Mouse (Mus musculus) subcutaneous adipose tissue, adult 2 months (tissue): ENCODE data around the gene Gm13871. TPM values are rescaled to one million over a fixed set of nuclear protein-coding genes. Genes with fewer than 3 reads are reported as not detected.

ENCODE experiments used
- polyA plus RNA-seq: library from polyadenylated mRNA; depleted of rRNA; stranded (reverse); fragments of >200 nt; gene quantifications from 2 replicates; pipeline ENCODE4 v1.2.3, GENCODE M21; 2012; ENCODE audit warnings: low replicate concordance; rRNA removed

The Gm13871 gene
- polyA plus RNA-seq = not detected in 2 replicates

DNA sequence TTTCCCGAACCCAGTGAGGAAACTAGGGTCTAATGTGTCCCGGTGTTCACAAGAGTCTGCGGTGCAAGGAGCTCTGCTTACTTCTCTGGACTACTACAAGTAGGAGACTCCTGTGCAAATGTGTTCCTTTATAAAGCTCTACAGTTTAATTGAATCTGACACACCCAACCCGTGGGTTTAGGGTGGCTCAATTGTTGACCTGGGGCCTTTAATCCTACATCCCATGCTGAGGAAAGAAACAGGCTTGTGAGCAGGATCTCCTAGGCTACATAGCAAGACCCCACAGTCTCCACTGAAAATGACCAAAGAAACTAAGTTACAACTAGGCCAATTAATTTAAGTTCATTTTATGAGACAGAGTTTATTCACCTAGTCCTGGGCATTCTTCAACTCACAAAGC is at the start of gene Gm13871:
Gene Gm13871, minus strand, starts transcription at position 101 of the 400 bp plus-strand sequence.

DNA sequence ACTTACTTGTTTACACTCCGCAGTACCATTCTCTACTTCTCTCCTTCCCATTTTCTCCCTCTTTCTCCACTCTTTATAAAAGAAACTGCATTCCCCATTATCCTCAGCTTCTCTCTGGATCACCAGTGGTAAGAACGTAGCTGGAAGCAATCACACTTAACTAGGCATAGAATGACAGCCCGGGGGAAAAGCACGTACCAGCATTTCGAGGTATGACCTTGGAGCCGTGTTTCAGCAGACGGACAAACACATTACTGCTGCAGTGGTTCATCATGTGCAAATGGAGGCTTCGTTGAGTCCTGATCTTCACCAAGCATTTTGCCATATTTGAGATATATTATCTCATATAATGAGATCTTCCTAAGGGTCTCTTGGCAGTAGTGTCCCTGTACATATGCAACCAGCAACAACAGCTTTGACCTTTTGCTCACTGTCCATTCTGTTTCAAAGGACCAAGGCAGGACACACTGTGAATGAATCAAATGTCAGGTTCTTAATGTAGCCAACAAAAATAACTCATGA is 44.7 kb upstream of the Gm13871 start, which contains the start of gene 2310002L09Rik:
Gene 2310002L09Rik, minus strand, starts transcription at position 472 of the 522 bp plus-strand sequence.

DNA sequence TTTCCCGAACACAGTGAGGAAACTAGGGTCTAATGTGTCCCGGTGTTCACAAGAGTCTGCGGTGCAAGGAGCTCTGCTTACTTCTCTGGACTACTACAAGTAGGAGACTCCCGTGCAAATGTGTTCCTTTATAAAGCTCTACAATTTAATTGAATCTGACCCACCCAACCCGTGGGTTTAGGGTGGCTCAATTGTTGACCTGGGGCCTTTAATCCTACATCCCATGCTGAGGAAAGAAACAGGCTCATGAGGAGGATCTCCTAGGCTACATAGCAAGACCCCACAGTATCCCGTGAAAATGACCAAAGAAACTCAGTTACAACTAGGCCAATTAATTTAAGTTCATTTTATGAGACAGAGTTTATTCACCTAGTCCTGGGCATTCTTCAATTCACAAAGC is 14.9 kb upstream of the Gm13871 start, which contains the start of gene Gm11756:
Gene Gm11756, minus strand, starts transcription at position 101 of the 400 bp plus-strand sequence.

DNA sequence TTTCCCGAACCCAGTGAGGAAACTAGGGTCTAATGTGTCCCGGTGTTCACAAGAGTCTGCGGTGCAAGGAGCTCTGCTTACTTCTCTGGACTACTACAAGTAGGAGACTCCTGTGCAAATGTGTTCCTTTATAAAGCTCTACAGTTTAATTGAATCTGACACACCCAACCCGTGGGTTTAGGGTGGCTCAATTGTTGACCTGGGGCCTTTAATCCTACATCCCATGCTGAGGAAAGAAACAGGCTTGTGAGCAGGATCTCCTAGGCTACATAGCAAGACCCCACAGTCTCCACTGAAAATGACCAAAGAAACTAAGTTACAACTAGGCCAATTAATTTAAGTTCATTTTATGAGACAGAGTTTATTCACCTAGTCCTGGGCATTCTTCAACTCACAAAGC is 14.7 kb downstream of the Gm13871 start, which contains the start of gene Gm11757:
Gene Gm11757, minus strand, starts transcription at position 101 of the 400 bp plus-strand sequence.

DNA sequence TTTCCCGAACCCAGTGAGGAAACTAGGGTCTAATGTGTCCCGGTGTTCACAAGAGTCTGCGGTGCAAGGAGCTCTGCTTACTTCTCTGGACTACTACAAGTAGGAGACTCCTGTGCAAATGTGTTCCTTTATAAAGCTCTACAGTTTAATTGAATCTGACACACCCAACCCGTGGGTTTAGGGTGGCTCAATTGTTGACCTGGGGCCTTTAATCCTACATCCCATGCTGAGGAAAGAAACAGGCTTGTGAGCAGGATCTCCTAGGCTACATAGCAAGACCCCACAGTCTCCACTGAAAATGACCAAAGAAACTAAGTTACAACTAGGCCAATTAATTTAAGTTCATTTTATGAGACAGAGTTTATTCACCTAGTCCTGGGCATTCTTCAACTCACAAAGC is 29.6 kb downstream of the Gm13871 start, which contains the start of gene Gm11758:
Gene Gm11758, minus strand, starts transcription at position 101 of the 400 bp plus-strand sequence.

Other genes with a start within 250 kb of the Gm13871 start
- not detected in 2 replicates for gene Gm11239, start 237.6 kb downstream of the Gm13871 start, polyA plus RNA-seq
- gene Gm428, start 222.4 kb downstream of the Gm13871 start, polyA plus RNA-seq = not detected in 2 replicates
- gene Rasef, start 115.0 kb downstream of the Gm13871 start, polyA plus RNA-seq = 3.6 TPM in 1 of 2 replicates, not detected in the other
- not detected in 2 replicates for gene Gm11758, start 29.7 kb downstream of the Gm13871 start, polyA plus RNA-seq
- gene Gm11757, start 14.8 kb downstream of the Gm13871 start, polyA plus RNA-seq = not detected in 2 replicates
- gene Gm11756, start 14.8 kb upstream of the Gm13871 start, polyA plus RNA-seq = not detected in 2 replicates
- not detected in 2 replicates for gene 2310002L09Rik, start 44.9 kb upstream of the Gm13871 start, polyA plus RNA-seq
- gene Frmd3, start 107.5 kb upstream of the Gm13871 start, polyA plus RNA-seq = 0.13 and 0.66 TPM in 2 replicates